Mouse (Mus musculus) activated CD4-positive, CD25-positive, alpha-beta regulatory T cell, adult 4 months (primary cell): Measurements from ENCODE around the gene Sema3b. TPM values are rescaled to one million over a fixed set of nuclear protein-coding genes. Genes with fewer than 3 reads are reported as not detected.

Experiments used
- polyA plus RNA-seq, 2 experiments: library from polyadenylated mRNA; unstranded; fragments of 100-300 nt; shearing (Covaris generic); gene quantifications; one replicate each; pipeline ENCODE4 v1.2.1; 2017

Gene Sema3b
- polyA plus RNA-seq, 2 experiments from 2014 or later: not detected

Other genes starting within 250 kb of the Sema3b start
- gene Cacna2d2, start 209.6 kb downstream of the Sema3b start, polyA plus RNA-seq: under 1 TPM; 0.16 to 0.41 TPM
- 10 to 100 TPM; 19.3 to 24.9 TPM for gene Tmem115, start 75.3 kb downstream of the Sema3b start, polyA plus RNA-seq
- 10 to 100 TPM; 65.7 to 82.2 TPM for gene Cyb561d2, start 67.0 kb downstream of the Sema3b start, polyA plus RNA-seq
- 10 to 100 TPM; 44.5 to 45.2 TPM for gene Nprl2, start 67.0 kb downstream of the Sema3b start, polyA plus RNA-seq
- gene Zmynd10, start 61.9 kb downstream of the Sema3b start, polyA plus RNA-seq: 1 to 10 TPM in 1 of 2 experiments, under 1 TPM in 1; 0.83 to 3.2 TPM
- gene Rassf1, start 57.7 kb downstream of the Sema3b start, polyA plus RNA-seq: 10 to 100 TPM; 74.8 to 81.7 TPM
- 1 to 10 TPM; 7.3 to 7.8 TPM for gene Tusc2, start 46.0 kb downstream of the Sema3b start, polyA plus RNA-seq
- 10 to 100 TPM; 10.2 to 12.8 TPM for gene Hyal2, start 41.3 kb downstream of the Sema3b start, polyA plus RNA-seq
- 1 to 10 TPM; 4.1 to 4.3 TPM for gene Hyal1, start 32.3 kb downstream of the Sema3b start, polyA plus RNA-seq
- gene Naa80, start 30.3 kb downstream of the Sema3b start, polyA plus RNA-seq: 10 to 100 TPM; 16.6 to 21.7 TPM
- gene Hyal3, start 28.4 kb downstream of the Sema3b start, polyA plus RNA-seq: under 1 TPM; 0.25 to 0.90 TPM
- 10 to 100 TPM; 28.7 to 33.8 TPM for gene Ifrd2, start 21.6 kb downstream of the Sema3b start, polyA plus RNA-seq
- 100 to 1,000 TPM; 176 to 181 TPM for gene Gnai2, start 26.1 kb upstream of the Sema3b start, polyA plus RNA-seq
- not detected for gene Slc38a3, start 60.3 kb upstream of the Sema3b start, polyA plus RNA-seq
- gene Gnat1, start 70.5 kb upstream of the Sema3b start, polyA plus RNA-seq: 1 to 10 TPM in 1 of 2 experiments, not detected in 1; 1.1 TPM
- not detected for gene Sema3f, start 101.2 kb upstream of the Sema3b start, polyA plus RNA-seq
- gene Rbm5, start 161.8 kb upstream of the Sema3b start, polyA plus RNA-seq: 100 to 1,000 TPM; 299 to 310 TPM